Mouse (Mus musculus) liver, embryonic 15.5 days (tissue): ENCODE results near the gene Lrp2. TPM values are rescaled to one million over a fixed set of nuclear protein-coding genes. Genes with fewer than 3 reads are reported as not detected.

ENCODE experiments used
- ATAC-seq: fragments of 200-750 bp; cut with Nextera tagmentation; 2 replicates; pipeline ENCODE4 v1.8.0; 2017; ENCODE audit warnings: moderate number of reproducible peaks, mild to moderate bottlenecking, moderate library complexity; ENCODE audit not compliant: insufficient read depth
- H3K27ac ChIP-seq: fragments of 300-500 bp; sonication (generic); replicated peaks from 2 replicates; pipeline ENCODE4 v1.5.1; 2015; ENCODE audit warnings: mild to moderate bottlenecking, inconsistent platforms
- H3K27me3 ChIP-seq: fragments of 300-500 bp; sonication (generic); 2 replicates; pipeline ENCODE4 v1.6.1; 2015; ENCODE audit warnings: mild to moderate bottlenecking, inconsistent platforms
- H3K36me3 ChIP-seq: fragments of 300-500 bp; sonication (generic); replicated peaks from 2 replicates; pipeline ENCODE4 v1.6.1; 2015; ENCODE audit warnings: moderate library complexity, mild to moderate bottlenecking, inconsistent platforms
- H3K4me1 ChIP-seq: fragments of 300-500 bp; sonication (generic); replicated peaks from 2 replicates; pipeline ENCODE4 v1.6.1; 2015; ENCODE audit warnings: inconsistent platforms
- H3K4me2 ChIP-seq: fragments of 300-500 bp; sonication (generic); 2 replicates; pipeline ENCODE4 v1.6.1; 2015; ENCODE audit warnings: moderate library complexity, mild to moderate bottlenecking, inconsistent platforms
- H3K4me3 ChIP-seq: fragments of 300-500 bp; sonication (generic); replicated peaks from 2 replicates; pipeline ENCODE4 v1.5.1; 2015; ENCODE audit warnings: mild to moderate bottlenecking, inconsistent platforms
- H3K9ac ChIP-seq: fragments of 300-500 bp; sonication (generic); 2 replicates; pipeline ENCODE4 v1.6.1; 2015; ENCODE audit warnings: moderate library complexity, mild to moderate bottlenecking, inconsistent platforms
- H3K9me3 ChIP-seq: fragments of 300-500 bp; sonication (generic); replicated peaks from 2 replicates; pipeline ENCODE4 v1.6.1; 2016; ENCODE audit warnings: inconsistent platforms
- WGBS: fragments of 180-500 bp; shearing (Covaris S2); methylation state at CpG from one replicate; pipeline ENCODE4 v1.1.7; 2015; ENCODE audit warnings: mixed read lengths; ENCODE audit not compliant: insufficient replicate concordance; 5-methylcytosine and 5-hydroxymethylcytosine counted together
- polyA plus RNA-seq: library from polyadenylated mRNA; unstranded; fragments of >200 nt; fragmentation: Nextera tagmentation; extraction: Ambion mirVana; gene quantifications from 2 replicates; pipeline ENCODE4 v1.2.1, GENCODE M21; 2015

Gene Lrp2
- polyA plus RNA-seq, 1 experiment from 2014 or later: 0.12 TPM

DNA sequence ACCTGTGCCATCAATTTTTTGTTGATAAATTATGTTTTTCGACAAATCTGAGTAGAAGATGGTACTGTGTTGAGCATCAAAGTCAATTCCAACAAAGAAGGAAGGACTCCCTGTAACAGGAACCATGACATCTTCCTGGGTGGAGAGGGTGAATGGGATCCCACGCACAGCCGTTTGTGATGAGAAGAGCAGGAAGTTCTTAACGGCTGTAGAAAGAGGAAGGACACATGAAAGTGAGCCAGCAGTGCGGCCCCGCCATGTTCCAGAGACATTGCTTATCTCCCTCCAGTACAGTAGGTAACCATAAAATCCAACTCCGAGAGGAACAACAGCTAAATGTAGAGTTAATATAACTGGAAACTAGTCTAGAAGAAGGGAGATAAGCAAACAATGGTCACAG, 67.6 kb downstream of the Lrp2 start:
- no peak overlapping the region for H3K4me2 ChIP-seq
- H3K27ac ChIP-seq: no peak overlapping the region
- ATAC-seq: no peak
- H3K9ac ChIP-seq: no peak overlapping the region
- H3K27me3 ChIP-seq: no peaks in the 10 kb centered on the region
- no peak overlapping the region for H3K4me3 ChIP-seq
- no peaks in the 10 kb centered on the region for H3K9me3 ChIP-seq
- 0 out of 2 replicates have a peak, but pooled peaks cover 2% of the 10 kb centered on the region for H3K4me1 ChIP-seq
- 25% methylated on average over 7 of the region's 7 CpGs for WGBS
- no peaks in the 10 kb centered on the region for H3K36me3 ChIP-seq

DNA sequence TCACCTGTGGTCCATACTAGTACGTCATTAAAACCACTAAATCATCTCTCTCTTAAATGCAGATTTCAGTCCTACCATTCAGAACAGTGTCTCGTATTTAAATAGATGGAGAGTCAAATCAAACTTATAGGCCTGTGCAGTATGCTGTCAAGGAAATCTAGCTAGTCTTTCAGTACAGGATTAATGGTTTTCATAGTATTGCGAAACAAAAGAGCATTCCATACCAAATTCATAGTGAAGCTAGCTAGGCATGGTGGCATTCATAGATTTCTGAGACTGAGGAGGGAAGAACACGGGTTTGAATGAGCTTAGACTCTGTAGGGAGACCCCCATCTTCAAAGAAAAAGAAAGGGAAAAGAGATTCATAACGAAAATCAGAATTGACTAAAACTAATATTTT, 74.1 kb downstream of the Lrp2 start:
- H3K9me3 ChIP-seq: no peaks in the 10 kb centered on the region
- no peak overlapping the region for H3K4me3 ChIP-seq
- H3K27ac ChIP-seq: no peak overlapping the region
- no peaks in the 10 kb centered on the region for H3K36me3 ChIP-seq
- no peaks in the 10 kb centered on the region for H3K27me3 ChIP-seq
- ATAC-seq: no peak
- WGBS: 57% methylated on average over 5 of the region's 5 CpGs
- H3K4me1 ChIP-seq: no peaks in the 10 kb centered on the region
- no peak overlapping the region for H3K9ac ChIP-seq
- no peak overlapping the region for H3K4me2 ChIP-seq

DNA sequence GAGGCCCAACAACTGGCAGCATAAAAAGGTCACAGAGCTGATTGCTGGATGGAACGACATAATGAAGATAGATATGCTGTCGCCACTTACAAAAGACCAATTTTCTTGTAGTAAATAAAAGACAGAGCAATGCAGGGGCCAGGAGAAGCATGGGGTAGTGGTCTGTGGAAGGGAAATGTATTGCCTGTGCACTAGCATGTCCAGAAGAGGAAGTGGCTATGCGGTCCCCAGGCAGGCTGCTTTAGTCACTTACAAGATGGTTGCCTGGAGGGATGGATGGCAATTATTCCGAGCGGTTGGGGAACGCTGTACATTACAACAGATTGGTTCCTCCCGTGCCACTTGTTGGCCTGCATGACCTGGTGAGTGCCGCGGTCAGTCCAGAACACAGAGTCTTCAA, 85.5 kb downstream of the Lrp2 start:
- H3K4me1 ChIP-seq: no peaks in the 10 kb centered on the region
- no peak overlapping the region for H3K27ac ChIP-seq
- H3K27me3 ChIP-seq: no peaks in the 10 kb centered on the region
- no peak overlapping the region for H3K4me3 ChIP-seq
- 60% methylated on average over 9 of the region's 9 CpGs for WGBS
- H3K9ac ChIP-seq: no peak overlapping the region
- H3K36me3 ChIP-seq: no peaks in the 10 kb centered on the region
- H3K9me3 ChIP-seq: no peaks in the 10 kb centered on the region
- no peak overlapping the region for H3K4me2 ChIP-seq
- ATAC-seq: no peak

DNA sequence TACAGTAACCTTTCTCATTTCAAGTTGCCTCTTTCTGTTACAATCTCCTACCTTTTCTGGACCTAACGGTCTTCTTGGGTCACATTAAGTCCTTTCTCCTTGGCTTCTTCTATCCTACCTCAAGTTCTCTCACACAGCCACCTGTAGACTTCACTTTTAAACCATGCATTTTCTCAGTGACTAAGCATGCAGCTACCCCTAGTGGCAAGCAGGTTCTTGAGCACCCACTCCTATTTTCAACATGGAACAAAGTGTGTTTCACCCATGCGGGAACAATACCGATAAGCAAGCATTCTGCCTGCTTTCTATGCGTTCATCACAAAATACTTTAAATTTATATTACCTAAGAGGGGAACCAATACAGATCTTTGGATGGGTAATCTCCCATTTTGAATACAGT, 92.7 kb downstream of the Lrp2 start:
- no peak for ATAC-seq
- no peaks in the 10 kb centered on the region for H3K9me3 ChIP-seq
- H3K4me3 ChIP-seq: no peak overlapping the region
- no peak overlapping the region for H3K9ac ChIP-seq
- H3K27me3 ChIP-seq: no peaks in the 10 kb centered on the region
- H3K4me1 ChIP-seq: no peaks in the 10 kb centered on the region
- H3K4me2 ChIP-seq: no peak overlapping the region
- WGBS: 70% methylated on average over 4 of the region's 4 CpGs
- no peaks in the 10 kb centered on the region for H3K36me3 ChIP-seq
- no peak overlapping the region for H3K27ac ChIP-seq

GRCm38 (mm10) chr2:69480965-69481364, 104.9 kb downstream of the Lrp2 start:
- no peak overlapping the region for H3K27ac ChIP-seq
- no peak for ATAC-seq
- no peaks in the 10 kb centered on the region for H3K27me3 ChIP-seq
- H3K9ac ChIP-seq: no peak overlapping the region
- H3K36me3 ChIP-seq: no peaks in the 10 kb centered on the region
- no peak overlapping the region for H3K4me2 ChIP-seq
- H3K9me3 ChIP-seq: no peaks in the 10 kb centered on the region
- no peak overlapping the region for H3K4me3 ChIP-seq
- 70% methylated on average over 7 of the region's 7 CpGs for WGBS
- H3K4me1 ChIP-seq: no peaks in the 10 kb centered on the region

DNA sequence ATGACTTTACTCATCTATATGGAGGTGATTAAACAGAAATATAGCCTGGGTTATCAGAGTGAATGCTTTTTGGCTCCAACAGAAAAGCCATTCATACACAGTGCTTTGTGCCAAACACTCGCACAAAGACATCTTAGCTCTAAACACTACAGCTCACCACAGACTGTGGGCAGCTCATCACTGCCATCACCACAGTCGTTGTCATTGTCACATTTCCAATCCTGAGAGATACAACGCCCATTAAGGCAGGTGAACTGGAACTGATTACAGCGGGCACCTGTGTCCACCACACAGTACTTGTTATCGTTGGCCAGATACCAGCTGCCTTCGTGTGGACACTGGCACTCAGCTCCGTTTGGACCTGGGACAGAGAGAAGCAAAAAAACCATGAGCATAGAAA, 106.0 kb downstream of the Lrp2 start:
- H3K4me2 ChIP-seq: no peak overlapping the region
- no peak overlapping the region for H3K9ac ChIP-seq
- no peaks in the 10 kb centered on the region for H3K36me3 ChIP-seq
- H3K4me3 ChIP-seq: no peak overlapping the region
- no peak for ATAC-seq
- H3K27ac ChIP-seq: no peak overlapping the region
- no peaks in the 10 kb centered on the region for H3K27me3 ChIP-seq
- 71% methylated on average over 7 of the region's 7 CpGs for WGBS
- H3K4me1 ChIP-seq: no peaks in the 10 kb centered on the region
- no peaks in the 10 kb centered on the region for H3K9me3 ChIP-seq

- no peak overlapping the region for H3K27ac ChIP-seq
- no peaks in the 10 kb centered on the region for H3K27me3 ChIP-seq
- H3K4me3 ChIP-seq: no peak overlapping the region
- H3K36me3 ChIP-seq: no peaks in the 10 kb centered on the region
- H3K9ac ChIP-seq: no peak overlapping the region
- H3K4me1 ChIP-seq: no peaks in the 10 kb centered on the region
- no peak overlapping the region for H3K4me2 ChIP-seq
- ATAC-seq: no peak
- H3K9me3 ChIP-seq: no peaks in the 10 kb centered on the region
- WGBS: 64% methylated on average over 7 of the region's 7 CpGs
These were observed 109.0 kb downstream of the Lrp2 start for GRCm38 (mm10) chr2:69476901-69477300.

DNA sequence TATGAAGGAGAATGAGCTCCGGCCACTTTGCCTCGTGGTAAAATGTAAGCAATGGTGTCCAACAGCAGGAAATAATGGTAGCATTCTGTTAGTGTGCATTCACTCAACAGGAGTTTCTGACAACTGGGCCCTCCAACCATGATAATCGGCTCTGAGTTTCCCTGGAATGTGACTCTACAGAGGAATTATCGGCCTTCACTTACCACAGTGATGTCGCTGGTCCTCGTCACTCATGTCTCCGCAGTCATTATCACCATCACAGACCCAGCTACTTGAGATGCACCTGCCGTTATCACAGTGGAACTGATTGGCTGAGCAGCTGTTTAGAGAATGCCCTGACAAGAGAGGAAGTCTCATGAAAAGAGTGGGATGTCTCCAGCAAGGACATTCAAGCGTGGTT, 110.7 kb downstream of the Lrp2 start:
- Histone ChIP-seq H3K9me3 (no peaks in the 10 kb centered on the region), H3K36me3 (no peaks in the 10 kb centered on the region), H3K9ac (no peak overlapping the region), H3K4me2 (no peak overlapping the region), H3K27me3 (no peaks in the 10 kb centered on the region), H3K4me1 (no peaks in the 10 kb centered on the region), H3K27ac (no peak overlapping the region), H3K4me3 (no peak overlapping the region)
- 67% methylated on average over 9 of the region's 9 CpGs for WGBS
- ATAC-seq: no peak

DNA sequence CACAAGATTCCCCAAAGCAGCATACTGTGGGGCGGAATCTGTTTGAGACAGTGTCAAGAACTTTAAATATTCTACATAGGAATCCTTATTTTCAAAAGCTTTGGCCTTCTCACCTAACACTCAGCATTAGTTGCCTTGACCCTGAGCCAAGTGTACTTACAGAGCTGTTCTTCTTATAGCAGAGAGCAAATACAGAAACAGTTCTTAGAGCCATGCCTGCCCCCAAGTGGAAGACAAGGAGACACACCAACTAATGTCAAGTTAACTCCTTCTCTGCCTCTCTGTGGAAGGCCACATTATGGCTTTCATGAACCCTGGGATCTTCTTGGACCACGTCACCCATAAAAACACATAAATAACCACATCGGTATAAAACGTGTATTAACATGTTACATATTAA, 114.0 kb downstream of the Lrp2 start:
- 71% methylated on average over 4 of the region's 4 CpGs for WGBS
- no peaks in the 10 kb centered on the region for H3K9me3 ChIP-seq
- no peaks in the 10 kb centered on the region for H3K27me3 ChIP-seq
- ATAC-seq: no peak
- no peaks in the 10 kb centered on the region for H3K36me3 ChIP-seq
- no peaks in the 10 kb centered on the region for H3K4me1 ChIP-seq
- no peak overlapping the region for H3K27ac ChIP-seq
- H3K4me2 ChIP-seq: no peak overlapping the region
- H3K4me3 ChIP-seq: no peak overlapping the region
- no peak overlapping the region for H3K9ac ChIP-seq

GRCm38 (mm10) chr2:69463609-69464008, 122.3 kb downstream of the Lrp2 start:
- H3K4me3 ChIP-seq: no peak overlapping the region
- no peaks in the 10 kb centered on the region for H3K4me1 ChIP-seq
- H3K36me3 ChIP-seq: no peaks in the 10 kb centered on the region
- no peak overlapping the region for H3K9ac ChIP-seq
- ATAC-seq: no peak
- H3K27me3 ChIP-seq: no peaks in the 10 kb centered on the region; the same call in 1 of the 2 replicates
- no peak overlapping the region for H3K27ac ChIP-seq
- no peak overlapping the region for H3K4me2 ChIP-seq
- H3K9me3 ChIP-seq: no peaks in the 10 kb centered on the region
- WGBS: 49% methylated on average over 6 of the region's 6 CpGs

GRCm38 (mm10) chr2:69459481-69459880, 126.4 kb downstream of the Lrp2 start:
- no peaks in the 10 kb centered on the region for H3K36me3 ChIP-seq
- no peaks in the 10 kb centered on the region for H3K9me3 ChIP-seq
- H3K4me3 ChIP-seq: no peak overlapping the region
- no peak overlapping the region for H3K9ac ChIP-seq
- no peaks in the 10 kb centered on the region; the same call in 1 of the 2 replicates for H3K27me3 ChIP-seq
- 71% methylated on average over 17 of the region's 17 CpGs for WGBS
- no peak overlapping the region for H3K4me2 ChIP-seq
- H3K27ac ChIP-seq: no peak overlapping the region
- H3K4me1 ChIP-seq: no peaks in the 10 kb centered on the region
- ATAC-seq: no peak

DNA sequence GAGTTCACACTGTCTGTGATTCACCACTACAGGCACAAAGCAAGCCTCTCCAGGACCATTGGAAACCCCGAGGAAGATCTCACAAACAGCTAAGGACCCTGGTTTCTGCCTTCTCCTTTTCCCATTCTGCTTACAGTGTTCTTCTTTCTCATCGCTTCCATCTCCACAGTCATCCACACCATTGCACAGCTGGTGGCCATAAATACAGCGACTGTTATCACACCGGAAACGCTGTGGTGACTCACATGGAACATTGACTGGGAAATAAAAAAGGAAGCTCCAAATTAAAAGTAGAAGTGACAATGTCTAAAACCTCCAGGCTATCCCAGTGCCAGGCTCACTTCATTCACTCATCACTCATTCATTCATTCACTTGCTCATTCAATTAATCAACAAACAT, 134.7 kb downstream of the Lrp2 start:
- no peak overlapping the region for H3K4me2 ChIP-seq
- H3K27ac ChIP-seq: no peak overlapping the region

More for the DNA sequence above, 134.7 kb downstream of the Lrp2 start:
- Histone ChIP-seq H3K9me3 (no peaks in the 10 kb centered on the region), H3K9ac (no peak overlapping the region), H3K27me3 (no peaks in the 10 kb centered on the region), H3K4me3 (no peak overlapping the region), H3K36me3 (no peaks in the 10 kb centered on the region), H3K4me1 (no peaks in the 10 kb centered on the region)
- no peak for ATAC-seq
- WGBS: 61% methylated on average over 5 of the region's 5 CpGs
